Mouse (Mus musculus) left cerebral cortex, postnatal 14 days (tissue): Measurements from ENCODE around the gene Fam57a. TPM values are rescaled to one million over a fixed set of nuclear protein-coding genes. Genes with fewer than 3 reads are reported as not detected.
"Not testable (repeated sequence)": the region's sequence is repeated elsewhere in the genome, so short reads cannot be mapped to it uniquely, and the experiment has no call there.

Source experiments
- DNase-seq, 2 experiments: peaks; one replicate each; pipeline ENCODE4 v3.0.0; 2021 to 2022; ENCODE audit warnings: low spot score in 2 of 2, mixed read lengths in 1 of 2
- intact Hi-C: fragments of 180-260 bp; cut with DNase I; formaldehyde crosslinking; loops from one replicate; pipeline ENCODE4 v1.15.1; 2025
- total RNA-seq, 2 experiments: library from RNA; stranded (reverse); gene quantifications; 2 replicates each; pipeline ENCODE4 v1.2.3; 2021

The Fam57a gene
- total RNA-seq, 2 experiments from 2014 or later, result 17.4 to 17.6 TPM

DNA sequence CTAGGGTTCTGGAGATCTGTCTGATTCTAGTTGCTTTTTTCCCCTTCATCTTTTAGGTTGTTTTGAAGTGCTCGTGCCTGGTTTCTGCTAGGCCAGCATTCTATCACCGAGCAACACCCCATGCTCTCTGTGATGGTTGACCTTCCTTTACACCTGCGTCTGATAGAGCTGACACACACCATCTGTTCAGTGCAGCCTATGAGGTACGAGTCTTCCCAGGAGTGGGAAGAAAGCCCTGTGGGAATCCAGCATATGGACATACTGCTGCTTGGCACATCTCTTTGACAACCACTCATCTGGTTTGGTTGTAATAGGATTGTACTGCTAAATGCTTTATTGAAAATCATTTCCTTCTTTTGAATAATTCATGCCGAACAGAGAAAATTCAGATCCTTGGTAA, 9.3 kb upstream of the Fam57a start:
- intact Hi-C loops, result no loop called here
- no peak for DNase-seq

GRCm38 (mm10) chr11:76178726-76179494, 561 bp upstream of the Fam57a start:
- peak; percentile 68 to 76 for DNase-seq

GRCm38 (mm10) chr11:76180146-76180540, 672 bp downstream of the Fam57a start:
- DNase-seq, result no peak
- intact Hi-C loops, result no loop called here

More at GRCm38 (mm10) chr11:76178726-76179494, 561 bp upstream of the Fam57a start:
- intact Hi-C loops, result no loop called here

GRCm38 (mm10) chr11:76183745-76184144, 4.3 kb downstream of the Fam57a start:
- no peak for DNase-seq
- intact Hi-C loops, result no loop called here

DNA sequence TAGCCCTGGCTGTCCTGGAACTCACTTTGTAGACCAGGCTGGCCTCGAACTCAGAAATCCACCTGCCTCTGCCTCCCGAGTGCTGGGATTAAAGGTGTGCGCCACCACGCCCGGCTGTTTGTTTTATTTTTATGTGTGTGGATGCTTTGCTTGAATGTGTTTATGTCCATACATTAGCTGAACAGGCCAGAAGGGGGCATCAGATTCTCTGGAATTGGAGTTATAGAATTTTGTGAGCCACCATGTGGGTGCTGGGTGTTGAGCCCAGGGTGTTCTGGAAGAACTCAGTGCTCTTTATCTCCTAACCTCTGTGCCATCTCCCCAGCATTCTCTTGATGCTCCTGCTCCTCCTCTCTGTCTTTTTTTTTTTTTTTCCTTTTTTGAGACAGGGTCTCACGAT, 7.4 kb downstream of the Fam57a start:
- intact Hi-C loops, result no loop called here

GRCm38 (mm10) chr11:76196275-76196976, 17.0 kb downstream of the Fam57a start:
- intact Hi-C loops, result no loop called here
- DNase-seq, result no peak

More for the DNA sequence above, 7.4 kb downstream of the Fam57a start:
- DNase-seq, result no peak

DNA sequence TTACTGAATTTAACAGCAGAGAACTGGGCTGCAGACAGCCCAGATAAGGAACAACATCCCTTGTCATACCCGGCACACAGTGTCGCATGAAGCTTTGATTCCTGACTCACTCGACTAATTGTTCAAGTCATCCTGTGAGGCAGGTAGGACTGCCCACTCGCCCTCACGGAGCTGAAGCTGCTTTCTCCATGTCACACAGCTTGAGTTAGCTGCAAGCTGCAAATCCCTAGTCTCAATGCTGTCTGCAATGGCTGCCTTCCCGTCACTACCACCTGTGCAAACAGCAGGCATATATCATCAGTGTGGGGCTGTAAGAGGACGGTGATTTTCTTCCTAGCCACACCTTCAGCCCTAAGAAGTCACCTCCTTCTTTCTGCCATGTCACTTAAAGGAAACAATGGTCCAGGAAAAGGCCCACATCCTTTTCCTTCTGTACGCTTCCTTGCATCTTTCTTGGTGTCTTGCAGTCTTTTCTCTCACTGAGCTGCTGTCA, 17.6 kb downstream of the Fam57a start:
- no peak for DNase-seq
- intact Hi-C loops, result no loop called here

DNA sequence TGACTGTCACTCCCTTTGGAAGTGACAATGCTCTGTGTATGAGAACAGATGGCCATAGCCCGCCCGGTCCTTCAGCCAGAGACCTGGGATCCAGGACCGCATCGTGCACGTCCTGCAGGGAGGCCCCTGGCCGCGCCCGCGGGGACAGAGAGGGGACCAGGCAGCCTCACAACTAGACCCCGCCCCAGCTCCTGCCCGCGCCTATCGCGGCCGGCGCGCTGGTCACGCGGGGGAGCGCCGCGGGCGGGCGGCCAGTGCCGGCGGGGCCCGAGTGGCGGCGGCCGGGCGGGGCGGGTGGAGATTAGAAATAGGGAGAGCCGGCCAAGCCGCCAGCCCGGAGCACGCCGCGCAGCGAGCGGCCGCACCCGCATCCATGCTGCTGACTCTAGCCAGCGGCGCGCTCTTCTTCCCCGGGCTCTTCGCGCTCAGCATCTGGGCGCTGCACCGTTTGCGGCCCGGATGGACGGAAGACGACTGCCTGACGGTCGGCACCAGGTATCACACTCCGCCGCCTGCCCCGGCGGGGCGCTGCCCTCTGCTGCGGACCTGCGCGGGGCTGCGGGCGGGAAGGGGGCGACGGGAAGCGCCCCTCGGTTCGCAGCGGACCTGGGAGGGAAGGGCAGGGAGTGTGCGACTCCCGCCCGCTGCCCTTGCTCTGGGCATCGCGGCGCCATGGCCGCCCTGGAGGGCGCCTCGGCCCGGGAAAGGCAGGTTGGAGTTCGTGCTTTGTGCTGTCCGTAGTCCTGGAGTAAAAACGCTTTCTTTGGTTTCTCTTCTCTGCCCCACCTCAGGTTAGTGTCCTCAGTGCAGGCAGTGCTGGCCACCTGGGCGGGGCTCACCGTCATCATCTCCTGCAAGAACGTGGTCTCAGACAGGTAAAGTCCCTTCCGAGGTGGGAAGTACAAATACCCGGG, 22.5 kb downstream of the Fam57a start:
- intact Hi-C loops, result no loop called here

DNA sequence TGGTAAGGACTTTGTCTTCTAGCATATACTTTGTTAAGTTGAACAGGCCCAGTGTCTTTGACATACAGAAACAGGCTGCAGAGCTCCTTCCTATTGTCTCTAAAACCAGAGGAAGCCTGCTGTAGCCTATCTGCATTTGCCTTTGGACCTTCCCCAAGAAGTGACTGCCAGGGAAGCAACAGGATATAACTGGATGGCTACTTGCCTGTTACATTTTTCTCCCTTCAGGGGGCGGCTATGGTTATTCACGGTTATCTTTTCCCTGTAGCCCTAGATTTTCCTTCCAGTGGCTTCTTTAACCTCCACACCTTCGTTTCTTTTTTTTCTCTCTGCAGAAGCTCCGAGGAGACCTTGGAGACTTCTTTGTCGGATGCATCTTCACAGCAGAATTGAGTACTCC, 27.3 kb downstream of the Fam57a start:
- DNase-seq, result no peak
- intact Hi-C loops, result no loop called here

More for the DNA sequence above, 22.5 kb downstream of the Fam57a start:
- DNase-seq, result peak; percentile 73 to 79

- peak in 1 of 2 experiments; percentile 40 for DNase-seq
- intact Hi-C loops, result no loop called here
Observed at GRCm38 (mm10) chr11:76210228-76210985, 30.9 kb downstream of the Fam57a start.

- intact Hi-C loops, DNase-seq: not testable (repeated sequence)
Observed at GRCm38 (mm10) chr11:76211595-76211994, 32.1 kb downstream of the Fam57a start.

GRCm38 (mm10) chr11:76213841-76214240, 34.4 kb downstream of the Fam57a start:
- intact Hi-C loops, result no loop called here
- no peak for DNase-seq

DNA sequence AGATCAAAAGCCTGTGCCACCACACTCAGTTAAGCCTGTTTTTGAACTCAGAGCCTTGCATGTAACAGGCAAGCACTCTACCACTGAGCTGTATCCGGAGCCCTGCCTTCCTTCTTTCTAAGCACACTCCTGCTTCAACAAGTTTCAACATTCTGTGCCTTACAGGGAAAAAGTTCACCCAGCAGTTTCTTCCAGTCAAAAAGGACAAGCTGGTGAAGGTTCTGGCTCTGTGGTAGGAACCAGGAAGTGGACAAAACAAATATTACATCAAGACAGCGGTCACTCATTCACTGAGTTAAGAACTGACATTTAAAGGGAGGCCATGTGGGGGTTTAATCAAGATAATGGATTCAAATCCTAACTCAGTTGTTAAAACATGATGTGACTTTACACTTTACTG, 35.5 kb downstream of the Fam57a start:
- intact Hi-C loops, result no loop called here
- no peak for DNase-seq

DNA sequence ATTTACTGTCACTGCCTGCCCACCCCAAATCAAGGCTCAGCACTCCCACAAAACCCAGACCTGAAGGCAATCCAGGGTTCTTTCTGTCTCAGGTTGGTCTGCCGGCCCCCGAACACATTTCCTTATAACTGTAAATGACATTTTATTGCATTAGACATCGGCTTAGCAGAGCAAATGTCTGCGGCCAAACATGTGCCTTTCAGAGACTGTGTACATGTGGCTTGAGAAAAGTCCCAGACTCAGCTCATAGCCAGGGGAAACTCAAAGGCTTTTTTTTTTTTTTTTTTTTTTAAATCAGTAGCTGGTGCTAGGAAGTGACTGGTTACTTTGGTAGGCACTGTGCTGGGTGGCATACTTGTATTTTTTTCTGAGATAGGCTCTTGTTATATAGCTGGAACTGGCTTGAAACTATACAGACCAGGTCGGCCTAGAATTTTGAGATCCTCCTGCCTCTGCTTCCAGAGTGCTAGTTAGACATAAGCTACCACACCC, 36.6 kb downstream of the Fam57a start:
- intact Hi-C loops, result no loop called here
- no peak for DNase-seq

DNA sequence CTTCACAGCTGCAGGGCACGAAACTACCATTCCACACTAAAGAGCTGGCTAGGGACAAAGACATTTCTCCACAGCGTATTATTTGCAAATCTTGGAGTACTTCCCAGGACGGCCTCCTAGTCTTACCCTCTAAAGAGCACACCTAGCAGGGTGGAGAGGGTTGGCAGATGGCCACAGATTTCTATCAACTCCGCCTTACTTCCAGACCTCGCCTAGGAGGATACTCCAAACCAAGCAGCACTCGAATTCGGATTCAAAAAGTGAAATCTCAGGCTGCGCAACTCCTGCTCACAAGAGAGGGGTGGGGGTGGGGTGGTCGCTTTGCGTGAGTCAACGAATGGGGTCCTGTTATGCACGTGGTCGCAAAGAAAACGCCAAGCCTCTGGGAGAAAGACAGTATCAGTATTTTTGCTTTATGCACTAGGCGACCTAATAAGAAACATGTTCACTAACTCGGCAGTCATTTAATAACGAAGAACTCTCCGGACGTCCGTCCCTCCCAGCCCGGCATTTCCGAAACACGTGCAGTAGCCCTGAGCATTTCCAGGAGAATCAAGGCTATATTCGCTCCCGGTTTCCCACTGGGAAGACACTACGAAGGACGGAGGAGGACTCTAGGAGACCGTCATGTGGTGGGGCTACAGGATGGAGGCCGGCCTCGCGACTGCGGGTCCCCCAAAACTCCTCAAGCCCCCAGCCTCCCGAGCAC, 37.4 kb downstream of the Fam57a start:
- DNase-seq, result peak; percentile 31
- intact Hi-C loops, result no loop called here

DNA sequence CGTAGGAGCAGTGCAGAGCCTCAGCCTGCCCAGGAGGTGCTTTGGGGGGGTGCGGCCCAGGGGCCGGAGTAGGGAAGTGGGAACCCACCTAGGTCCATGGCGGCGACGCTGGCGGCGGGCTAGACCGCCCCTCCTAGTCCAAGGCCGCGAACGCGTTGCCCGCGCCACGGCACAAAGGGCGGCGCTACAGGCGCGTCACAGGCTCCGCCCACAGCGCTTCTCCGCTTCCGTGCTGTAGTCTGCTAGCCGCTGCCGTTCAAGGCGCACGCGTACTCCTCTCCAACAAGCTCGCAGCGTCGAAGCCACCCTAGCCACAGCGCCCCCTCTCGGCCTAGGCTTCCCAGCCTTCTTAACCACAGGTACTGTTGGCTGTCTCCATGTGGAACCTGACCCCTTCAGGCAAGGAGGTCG, 37.9 kb downstream of the Fam57a start, which contains the start of the genes Dbil5 and Gemin4:
TSS of gene Dbil5 (plus strand) at position 219 of the 411 bp plus-strand sequence.
TSS of gene Gemin4 (minus strand) at position 275 of the 411 bp plus-strand sequence.
- peak; percentile 97 for DNase-seq
- intact Hi-C loops, result no loop called here

GRCm38 (mm10) chr11:76224631-76225030, 45.2 kb downstream of the Fam57a start:
- intact Hi-C loops, result no loop called here
- no peak for DNase-seq

DNA sequence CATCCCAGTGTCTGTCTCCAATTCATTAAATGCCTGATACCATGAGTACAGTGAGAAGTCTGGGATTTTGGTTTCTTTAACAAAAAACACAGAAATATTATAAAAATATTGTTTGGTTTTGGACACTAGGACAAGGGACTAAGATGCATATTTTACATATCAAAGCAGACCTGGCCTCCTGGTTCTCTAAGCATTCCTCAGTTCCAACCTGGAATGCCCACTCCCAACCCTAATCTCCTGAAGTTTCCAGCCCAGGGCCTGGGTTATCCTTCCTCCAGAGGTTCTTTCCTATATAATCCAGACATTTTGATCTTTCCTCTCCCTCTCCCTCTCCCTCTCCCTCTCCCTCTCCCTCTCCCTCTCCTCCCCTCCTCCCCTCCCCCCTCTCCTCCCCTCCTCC, 45.6 kb downstream of the Fam57a start:
- intact Hi-C loops, result no loop called here
- no peak for DNase-seq
